Mouse (Mus musculus) liver, embryonic 14.5 days (tissue): ENCODE results near the gene Fam160b1. TPM values are rescaled to one million over a fixed set of nuclear protein-coding genes. Genes with fewer than 3 reads are reported as not detected.

Experiments
- ATAC-seq: fragments of 200-750 bp; cut with Nextera tagmentation; 2 replicates; pipeline ENCODE4 v1.8.0; 2017; ENCODE audit warnings: moderate number of reproducible peaks, mild to moderate bottlenecking, moderate library complexity; ENCODE audit not compliant: insufficient read depth
- DNase-seq, 3 experiments: peaks; one replicate each; pipeline ENCODE4 v3.0.0-alpha.2; 2012 to 2013; ENCODE audit warnings: low read depth in 3 of 3, low spot score in 3 of 3
- H3K27ac ChIP-seq: fragments of 300-500 bp; sonication (generic); 2 replicates; pipeline ENCODE4 v1.5.1; 2014; ENCODE audit warnings: moderate library complexity, mild to moderate bottlenecking, control low read depth, inconsistent platforms
- H3K27me3 ChIP-seq: fragments of 300-500 bp; sonication (generic); 2 replicates; pipeline ENCODE4 v1.6.1; 2014; ENCODE audit warnings: mild to moderate bottlenecking, low read length, moderate library complexity; ENCODE audit not compliant: control insufficient read depth, insufficient read depth
- H3K36me3 ChIP-seq: fragments of 300-500 bp; sonication (generic); replicated peaks from 2 replicates; pipeline ENCODE4 v1.6.1; 2014; ENCODE audit warnings: low read depth; ENCODE audit not compliant: control insufficient read depth, insufficient read depth
- H3K4me1 ChIP-seq, 2 experiments: fragments of 200-500 bp in 1 of 2; fragments of 300-500 bp in 1 of 2; sonication (generic) in 1 of 2; replicated peaks; 2 replicates each; pipeline ENCODE4 v1.6.1; 2012 to 2014; ENCODE audit warnings: antibody characterized with exemption in 1 of 2, inconsistent platforms in 1 of 2, low read length in 1 of 2; ENCODE audit not compliant: control insufficient read depth in 2 of 2, insufficient read depth in 2 of 2
- H3K4me2 ChIP-seq: fragments of 300-500 bp; sonication (generic); 2 replicates; pipeline ENCODE4 v1.6.1; 2014; ENCODE audit warnings: low read depth, mild to moderate bottlenecking, control low read depth, moderate library complexity
- H3K4me3 ChIP-seq, 2 experiments: fragments of 200-500 bp in 1 of 2; fragments of 300-500 bp in 1 of 2; sonication (generic) in 1 of 2; 2 replicates each; pipeline ENCODE4 v1.5.1; 2012 to 2014; ENCODE audit warnings: low read depth in 2 of 2, low read length in 2 of 2, mild to moderate bottlenecking in 2 of 2, control low read depth in 1 of 2, inconsistent platforms in 1 of 2, moderate library complexity in 1 of 2; ENCODE audit not compliant: insufficient read depth in 1 of 2
- H3K9ac ChIP-seq: fragments of 300-500 bp; sonication (generic); replicated peaks from 2 replicates; pipeline ENCODE4 v1.6.1; 2014; ENCODE audit warnings: mild to moderate bottlenecking, control low read depth, moderate library complexity
- H3K9me3 ChIP-seq: fragments of 300-500 bp; sonication (generic); 2 replicates; pipeline ENCODE4 v1.6.1; 2016; ENCODE audit warnings: low read length, mixed read lengths; ENCODE audit not compliant: control insufficient read depth
- CTCF ChIP-seq: IDR thresholded peaks from 2 replicates; pipeline ENCODE4 v1.5.1; 2016; ENCODE audit warnings: antibody characterized with exemption, low read depth, control low read depth
- EP300 ChIP-seq: IDR thresholded peaks from 2 replicates; pipeline ENCODE4 v1.6.1; 2016; ENCODE audit warnings: antibody characterized with exemption, low read depth
- WGBS: fragments of 180-500 bp; shearing (Covaris S2); extraction: QIAGEN DNeasy Blood & Tissue Kit; methylation state at CpG from one replicate; pipeline ENCODE4 v1.1.7; 2014; ENCODE audit not compliant: insufficient replicate concordance; 5-methylcytosine and 5-hydroxymethylcytosine counted together
- polyA plus RNA-seq, 2 experiments: library from polyadenylated mRNA; depleted of rRNA in 1 of 2; stranded (reverse) in 1 of 2; unstranded in 1 of 2; fragments of >200 nt; fragmentation: Nextera tagmentation in 1 of 2; extraction: Ambion mirVana in 1 of 2; gene quantifications; 2 replicates each; pipeline versions ENCODE4 v1.2.1 to v1.2.3; 2012 to 2014

Gene Fam160b1
- polyA plus RNA-seq, 2 experiments, result 5.1 to 5.4 TPM

DNA sequence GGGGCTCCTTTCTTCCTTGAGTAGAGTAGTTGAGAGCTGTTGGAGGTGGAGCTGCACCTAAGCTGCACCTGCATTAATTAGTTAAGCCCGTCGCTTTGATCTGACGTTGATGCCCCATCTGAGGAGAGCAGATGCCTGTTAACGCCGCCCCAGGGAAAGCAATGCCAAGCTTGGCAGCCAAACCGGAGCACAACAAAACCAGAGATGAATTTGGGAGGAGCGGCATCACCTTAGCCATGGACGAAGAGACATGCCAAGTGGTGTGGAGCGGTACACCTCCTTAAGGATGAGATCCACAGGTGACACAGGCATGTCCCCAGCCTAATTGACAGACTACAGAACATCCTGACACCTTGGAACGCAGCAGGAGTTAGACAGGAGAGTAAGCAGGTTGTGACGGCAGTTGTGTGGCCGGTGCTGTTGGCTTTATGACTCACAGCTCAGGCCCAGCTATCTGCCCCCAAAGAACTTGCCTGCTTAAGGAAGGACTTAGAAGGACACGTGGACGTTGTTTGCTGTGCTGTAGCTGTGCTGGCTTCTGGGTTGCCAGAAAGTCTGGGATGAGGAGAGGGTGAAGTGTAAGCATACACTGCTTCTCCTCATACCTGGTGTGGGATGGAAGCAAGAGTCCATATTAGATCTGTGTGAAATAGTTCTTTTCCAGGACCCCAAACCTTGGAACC is 67.4 kb downstream of the Fam160b1 start:
- 61% methylated on average over 14 of the region's 14 CpGs for WGBS
- Histone ChIP-seq H3K36me3 (no peaks in the 10 kb centered on the region), H3K4me1 (no peaks in the 10 kb centered on the region), H3K4me3 (no peak overlapping the region), H3K9ac (no peak overlapping the region), H3K9me3 (no peaks in the 10 kb centered on the region), H3K27ac (no peak overlapping the region), H3K4me2 (no peak overlapping the region), H3K27me3 (no peaks in the 10 kb centered on the region; the same call in 1 of the 2 replicates)
- ATAC-seq, result no peak
- DNase-seq, result no peak
- TF ChIP-seq CTCF (no peak), EP300 (no peak)

DNA sequence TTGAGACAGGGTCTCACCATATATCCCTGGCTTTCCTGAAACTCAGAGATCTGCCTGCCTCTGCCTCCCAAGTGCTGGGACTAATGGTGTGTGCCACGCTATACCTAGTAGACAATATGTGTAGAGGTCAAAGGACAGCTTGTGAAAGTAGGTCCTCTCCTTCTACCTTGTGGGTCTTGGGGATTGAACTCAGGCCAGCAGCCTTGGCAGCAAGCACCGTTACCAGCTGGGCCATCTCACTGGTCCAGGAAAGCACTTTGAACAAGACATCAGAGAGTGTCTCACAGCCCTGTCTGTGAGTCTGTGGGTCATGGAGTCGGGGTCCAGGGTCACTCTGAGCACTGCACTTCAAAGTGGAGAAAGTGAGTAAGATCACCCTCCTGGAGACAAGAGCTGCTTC is 68.2 kb downstream of the Fam160b1 start:
- no peak for DNase-seq
- 65% methylated on average over 3 of the region's 3 CpGs for WGBS
- TF ChIP-seq EP300 (no peak), CTCF (no peak)

DNA sequence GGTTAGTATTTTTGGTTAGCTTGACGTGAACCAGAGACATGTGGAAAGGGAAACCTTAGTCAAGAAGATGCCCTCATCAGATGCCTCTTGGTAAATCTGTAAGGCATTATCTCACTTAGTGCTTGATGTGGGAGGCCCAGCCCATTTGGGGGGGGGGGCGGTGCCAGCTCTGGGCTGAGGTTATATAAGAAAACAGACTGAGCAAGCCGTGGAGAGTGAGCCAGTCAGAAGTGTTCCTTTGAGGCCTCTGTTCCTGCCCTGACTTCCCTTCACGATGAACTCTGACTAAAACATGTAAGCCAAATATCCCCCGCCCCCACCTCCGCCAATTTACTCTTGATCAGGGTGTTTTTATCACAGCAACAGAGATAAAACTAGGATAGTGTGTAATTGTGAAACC is 69.4 kb downstream of the Fam160b1 start:
- DNase-seq (no peak), ATAC-seq (no peak)
- 37% methylated on average over 6 of the region's 6 CpGs for WGBS
- Histone ChIP-seq H3K4me1 (no peaks in the 10 kb centered on the region), H3K9me3 (no peaks in the 10 kb centered on the region), H3K27ac (no peak overlapping the region), H3K4me3 (no peak overlapping the region), H3K36me3 (no peaks in the 10 kb centered on the region), H3K9ac (no peak overlapping the region), H3K4me2 (no peak overlapping the region), H3K27me3 (no peaks in the 10 kb centered on the region; the same call in 1 of the 2 replicates)
- TF ChIP-seq CTCF, result no peak

More for the DNA sequence above, 68.2 kb downstream of the Fam160b1 start:
- H3K4me2 ChIP-seq, result no peak overlapping the region
- no peak overlapping the region for H3K27ac ChIP-seq
- H3K27me3 ChIP-seq, result no peaks in the 10 kb centered on the region; the same call in 1 of the 2 replicates
- no peak overlapping the region for H3K4me3 ChIP-seq
- no peaks in the 10 kb centered on the region for H3K36me3 ChIP-seq
- H3K9ac ChIP-seq, result no peak overlapping the region
- H3K9me3 ChIP-seq, result no peaks in the 10 kb centered on the region
- ATAC-seq, result no peak
- no peaks in the 10 kb centered on the region for H3K4me1 ChIP-seq

DNA sequence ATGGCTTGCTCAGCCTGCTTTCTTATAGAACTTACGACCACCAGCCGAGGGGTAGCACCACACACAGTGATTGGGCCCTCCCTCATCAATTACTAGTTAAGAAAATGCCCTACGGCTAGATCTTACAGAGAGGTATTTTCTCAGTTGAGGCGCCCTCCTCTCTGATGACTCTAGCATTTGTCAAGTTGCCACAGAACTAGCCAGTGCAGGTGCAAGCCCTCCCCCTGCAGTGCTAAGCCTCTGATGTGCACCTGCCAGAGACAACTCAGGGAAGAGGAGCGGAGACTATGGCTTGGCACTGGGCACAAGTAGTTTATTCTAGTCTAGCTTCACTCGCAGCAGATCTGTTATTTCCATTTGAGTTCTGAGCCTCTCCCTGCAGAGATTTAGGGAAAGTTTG is 71.0 kb downstream of the Fam160b1 start:
- Histone ChIP-seq H3K4me2 (no peak overlapping the region), H3K27me3 (no peaks in the 10 kb centered on the region; the same call in 1 of the 2 replicates), H3K4me3 (no peak overlapping the region), H3K36me3 (no peaks in the 10 kb centered on the region), H3K4me1 (no peaks in the 10 kb centered on the region), H3K27ac (no peak overlapping the region), H3K9ac (no peak overlapping the region), H3K9me3 (no peaks in the 10 kb centered on the region)
- DNase-seq, result no peak
- WGBS, result 50% methylated on average over 6 of the region's 6 CpGs
- TF ChIP-seq EP300 (no peak), CTCF (no peak)
- ATAC-seq, result no peak

DNA sequence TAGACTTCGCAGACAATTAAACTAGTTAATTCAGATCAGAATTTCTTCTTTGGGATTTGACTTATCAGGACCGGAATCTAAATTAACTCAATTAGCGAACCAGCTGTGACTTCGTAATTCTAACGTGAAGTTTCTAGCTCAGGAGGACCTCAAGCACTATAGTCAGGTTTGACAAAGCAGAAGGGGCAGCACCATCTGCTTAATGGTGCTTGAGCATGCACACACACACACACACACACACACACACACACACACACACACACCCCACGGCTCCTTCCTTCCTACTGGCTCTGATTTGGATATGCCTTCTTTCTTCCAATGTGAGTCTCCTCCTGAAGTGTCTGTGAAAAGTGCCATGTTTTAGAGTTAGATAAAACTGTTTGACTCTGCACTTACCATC is 73.5 kb downstream of the Fam160b1 start:
- no peak for TF ChIP-seq EP300
- no peak for TF ChIP-seq CTCF
- DNase-seq, result no peak
- 68% methylated on average over 6 of the region's 6 CpGs for WGBS

More for the DNA sequence above, 73.5 kb downstream of the Fam160b1 start:
- no peak overlapping the region for H3K9ac ChIP-seq
- no peak overlapping the region for H3K4me2 ChIP-seq
- H3K9me3 ChIP-seq, result no peaks in the 10 kb centered on the region
- H3K27me3 ChIP-seq, result no peaks in the 10 kb centered on the region
- no peak overlapping the region for H3K27ac ChIP-seq
- H3K36me3 ChIP-seq, result no peaks in the 10 kb centered on the region
- no peak overlapping the region for H3K4me3 ChIP-seq
- no peak for ATAC-seq
- no peaks in the 10 kb centered on the region for H3K4me1 ChIP-seq
